Mouse (Mus musculus): ENCODE data around the gene Ptbp1.

DNA sequence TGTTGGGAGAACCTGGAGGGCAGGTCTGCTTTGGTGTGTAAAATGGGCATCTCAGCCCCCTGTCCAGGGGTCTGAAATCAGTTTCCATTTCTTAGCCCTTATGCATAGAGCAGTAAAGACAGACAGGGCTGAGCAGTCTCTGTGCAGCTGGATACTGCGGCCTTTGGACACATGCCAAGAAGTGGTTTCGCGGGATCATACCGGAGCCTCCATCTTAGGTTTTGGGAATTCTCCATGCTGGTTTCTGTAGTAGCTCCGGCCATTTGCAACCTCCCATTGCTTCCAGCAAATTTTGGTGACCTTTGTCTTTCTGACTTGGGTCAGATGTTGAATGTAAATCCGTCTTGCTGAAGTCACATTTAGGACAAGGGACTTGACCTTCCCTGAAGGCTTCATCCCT is 10.8 kb upstream of the Ptbp1 start:
- TF ChIP-seq CTCF (IDR thresholded peaks at IDR 0.05; ENCODE audit: extremely low read depth, insufficient read depth, insufficient read length, insufficient replicate concordance) (no peak), POLR2A (IDR thresholded peaks at IDR 0.05; ENCODE audit: low read depth, low read length) (no peak)

All from spleen, adult 2 months (tissue).